ENCODE assay signal across 8 mouse cellular contexts in the genomic region with DNA sequence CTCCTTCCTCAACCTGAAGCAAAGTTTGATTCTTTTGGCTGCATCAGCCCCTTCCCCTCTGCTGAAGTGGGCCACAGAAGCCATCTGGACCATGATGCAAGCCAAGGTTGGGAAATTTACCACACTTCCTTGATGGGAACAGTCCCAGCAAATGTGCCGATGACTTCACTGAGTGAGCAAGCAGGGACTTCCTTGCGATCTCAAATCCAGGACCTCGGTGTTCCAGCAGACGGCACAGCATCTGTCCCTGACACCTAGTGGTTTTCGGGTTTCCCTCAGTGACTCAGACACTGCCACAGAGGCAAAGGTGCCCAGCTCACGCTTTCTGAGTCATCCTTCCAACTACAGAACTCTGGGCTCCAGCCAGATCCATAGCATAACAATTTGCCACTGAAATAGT. TPM values are rescaled to one million over a fixed set of nuclear protein-coding genes. Genes with fewer than 3 reads are reported as not detected.
DNase-seq lines count a peak whose midpoint lies in the region; ATAC-seq lines count a peak whose summit lies in the region.
"Had no signal": no experiment of that assay in that cellular context is flagged by ENCODE, and none has a peak within 500 bp of the region (broad histone marks: within the 10 kb centered on the region; RNA-seq: fewer than 3 reads in every experiment).

No protein-coding gene starts in this region.

- no peaks in the 10 kb centered on the region for H3K27me3 ChIP-seq in limb, embryonic 13.5 days
- no peaks in the 10 kb centered on the region for H3K27me3 ChIP-seq in limb, embryonic 10.5 days (ENCODE audit: low read depth, poor library complexity, severe bottlenecking)
- H3K27me3 ChIP-seq: neural tube, embryonic 12.5 days had no signal

- H3K27ac ChIP-seq in limb, embryonic 13.5 days = no peak overlapping the region
- no peak overlapping the region for H3K27ac ChIP-seq in limb, embryonic 10.5 days
- H3K27ac ChIP-seq: neural tube, embryonic 12.5 days had no signal

- ATAC-seq in limb, embryonic 13.5 days (ENCODE audit: low FRiP score, low read depth) = peak; percentile 28; the same call in 1 of the 2 replicates

- no peak for DNase-seq in limb, embryonic 10.5 days (ENCODE audit: low spot score)
- peak; percentile 93 for DNase-seq in brain, adult 2 months (ENCODE audit: low read depth, low spot score)
- DNase-seq in left cerebral cortex, adult 18-20 months (ENCODE audit: low spot score in 2 of 2) = peak; percentile 80 to 85
- peak; percentile 73 for DNase-seq in right cerebral cortex, postnatal 25 days
- DNase-seq in T-cell, adult 2 months (ENCODE audit: low spot score) = no peak
- no peak for DNase-seq in neural tube, embryonic 10.5 days (ENCODE audit: extremely low spot score, low spot score)

- 78% methylated on average over 6 of the region's 6 CpGs for WGBS in limb, embryonic 13.5 days
- 86% methylated on average over 6 of the region's 6 CpGs for WGBS in limb, embryonic 10.5 days

- H3K36me3 ChIP-seq in limb, embryonic 13.5 days = no peaks in the 10 kb centered on the region
- H3K36me3 ChIP-seq in limb, embryonic 10.5 days = no peaks in the 10 kb centered on the region
- H3K36me3 ChIP-seq: neural tube, embryonic 12.5 days had no signal

- no peak overlapping the region for H3K9ac ChIP-seq in limb, embryonic 13.5 days
- H3K9ac ChIP-seq: neural tube, embryonic 12.5 days had no signal

- H3K9me3 ChIP-seq in limb, embryonic 13.5 days = no peaks in the 10 kb centered on the region
- no peaks in the 10 kb centered on the region for H3K9me3 ChIP-seq in limb, embryonic 10.5 days (replicated peaks)
- H3K9me3 ChIP-seq: neural tube, embryonic 12.5 days had no signal

- H3K4me3 ChIP-seq in limb, embryonic 13.5 days = no peak overlapping the region
- no peak overlapping the region for H3K4me3 ChIP-seq in limb, embryonic 10.5 days
- H3K4me3 ChIP-seq: neural tube, embryonic 12.5 days had no signal

- H3K4me2 ChIP-seq in limb, embryonic 13.5 days (replicated peaks) = no peak overlapping the region
- H3K4me2 ChIP-seq: neural tube, embryonic 12.5 days had no signal

- H3K4me1 ChIP-seq in limb, embryonic 13.5 days = 0 out of 2 replicates have a peak, but pooled peaks cover 5% of the 10 kb centered on the region
- no peaks in the 10 kb centered on the region; the same call in 1 of the 2 replicates for H3K4me1 ChIP-seq in limb, embryonic 10.5 days
- H3K4me1 ChIP-seq: neural tube, embryonic 12.5 days had no signal

RNA-seq across cellular contexts. Expression of a gene that starts 23.8 kb away (rescaled TPM):
- polyA plus RNA-seq in limb, embryonic 13.5 days (2015; fragmentation: Nextera tagmentation; extraction: Ambion mirVana) = 16.5 and 17.8 TPM in 2 replicates
- polyA plus RNA-seq in limb, embryonic 10.5 days (2016; fragmentation: Nextera tagmentation; extraction: Ambion mirVana) = 10.7 and 11.3 TPM in 2 replicates
- total RNA-seq in left cerebral cortex, adult 18-20 months (2021) = 10 to 100 TPM; 38.1 to 42.3 TPM

Comparison
In these comparisons a context has a peak if more than half of its experiments do, and no peak if none do; other contexts are left out.
1. DNase-seq: peak in brain, adult 2 months (single experiment), left cerebral cortex, adult 18-20 months (2 of 2) and right cerebral cortex, postnatal 25 days (single experiment); none in limb, embryonic 10.5 days (single experiment), T-cell, adult 2 months (single experiment) and neural tube, embryonic 10.5 days (single experiment).